Mouse (Mus musculus): ENCODE results near the gene Inpp5d.

The Inpp5d gene

DNA sequence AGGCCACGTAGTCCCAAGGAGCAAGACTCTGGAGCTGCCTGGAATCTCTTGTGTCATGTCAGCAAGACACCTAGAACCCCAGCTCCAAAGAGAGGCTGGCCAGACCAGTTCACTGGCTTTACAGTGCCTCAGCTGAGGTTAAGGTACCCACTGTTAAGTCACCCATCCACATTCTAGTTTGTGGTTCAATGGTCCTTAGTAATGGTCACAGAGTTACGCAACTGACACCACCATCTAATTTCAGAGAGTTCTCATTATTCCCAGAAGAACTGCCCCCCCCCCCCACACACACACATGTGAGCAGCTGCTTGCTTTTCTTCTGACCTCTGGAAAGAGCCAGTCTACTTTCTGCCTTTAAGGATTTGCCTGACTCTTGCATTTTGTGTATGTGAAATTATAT, 4.7 kb downstream of the Inpp5d start:
- DNase-seq = no peak

DNA sequence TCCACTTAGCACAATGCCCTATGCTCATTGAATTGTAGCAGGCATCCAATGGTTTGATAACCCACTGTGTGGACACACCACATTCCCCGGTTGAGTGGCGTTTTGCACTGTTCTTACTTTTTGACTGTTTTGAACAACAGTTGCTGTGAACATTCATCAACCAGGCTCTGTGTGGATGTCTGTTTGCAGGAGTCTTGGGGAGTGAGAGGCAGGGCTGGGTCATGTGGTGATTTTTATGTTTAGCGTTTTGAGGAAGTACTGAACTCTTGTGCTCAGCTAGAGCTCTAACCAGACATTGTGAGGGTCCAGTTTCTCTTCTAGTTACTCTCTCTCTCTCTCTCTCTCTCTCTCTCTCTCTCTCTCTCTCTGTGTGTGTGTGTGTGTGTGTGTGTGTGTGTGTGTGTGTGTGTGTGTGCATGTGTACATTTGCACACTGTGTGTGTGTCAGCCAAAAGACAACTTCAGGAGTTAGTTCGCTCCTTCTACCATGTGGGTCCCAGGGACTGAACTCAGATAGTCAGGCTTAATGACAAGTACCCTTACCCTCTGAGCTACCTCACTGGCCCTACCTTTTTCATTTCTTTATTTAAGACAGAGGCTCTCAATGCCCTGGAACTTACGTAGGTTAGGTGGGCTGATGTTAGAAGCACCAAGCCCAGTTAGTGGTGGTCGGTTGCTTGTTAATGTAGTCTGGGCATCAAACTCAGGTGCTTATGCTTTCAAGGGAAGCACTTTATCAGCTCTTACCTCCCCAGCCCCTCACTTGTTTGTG, 5.3 kb downstream of the Inpp5d start:
- no peak for DNase-seq

DNA sequence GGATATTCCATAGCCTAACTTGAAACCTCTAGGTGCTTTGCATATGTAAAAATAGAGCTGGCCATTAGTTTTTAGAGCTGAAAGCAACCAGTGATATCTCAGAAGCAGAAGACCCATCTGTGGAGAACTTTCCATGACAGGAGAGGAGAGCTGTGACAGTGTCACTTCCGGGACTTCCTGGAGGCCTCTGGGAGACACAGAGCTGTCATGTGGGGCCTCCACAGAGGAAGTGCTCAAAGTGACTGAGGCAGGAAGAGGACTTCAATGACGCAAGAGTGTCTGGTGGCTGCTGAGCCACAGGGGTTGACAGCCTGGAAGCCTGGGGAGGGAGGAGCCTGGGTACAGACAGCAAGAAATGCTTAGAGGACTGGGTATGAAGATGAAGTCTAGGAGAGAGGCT, 6.2 kb downstream of the Inpp5d start:
- DNase-seq = no peak

DNA sequence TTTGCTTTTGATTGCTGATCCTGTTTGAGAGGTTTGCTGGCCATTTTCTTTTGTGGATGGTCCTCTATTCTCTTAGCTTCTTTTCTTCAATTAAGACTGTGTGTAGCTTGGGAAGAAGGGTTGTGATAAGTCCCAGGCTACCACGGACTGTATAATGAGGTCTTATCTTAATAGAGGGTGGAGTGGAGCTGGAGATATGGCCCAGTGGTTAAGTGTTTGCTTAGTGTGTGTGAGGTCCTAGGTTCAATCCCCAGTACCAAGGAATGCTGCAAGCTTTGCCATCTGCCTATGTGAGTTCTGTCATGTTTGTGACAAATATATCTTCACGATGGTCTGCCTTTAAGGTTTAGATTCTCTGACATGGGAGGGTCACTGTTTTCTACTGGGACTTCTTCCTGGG, 8.0 kb downstream of the Inpp5d start:
- no peak for DNase-seq

GRCm38 (mm10) chr1:87631584-87631983, 11.5 kb downstream of the Inpp5d start:
- DNase-seq = no peak

- no peak for DNase-seq
Observed at GRCm38 (mm10) chr1:87632163-87632562, 12.1 kb downstream of the Inpp5d start.

DNA sequence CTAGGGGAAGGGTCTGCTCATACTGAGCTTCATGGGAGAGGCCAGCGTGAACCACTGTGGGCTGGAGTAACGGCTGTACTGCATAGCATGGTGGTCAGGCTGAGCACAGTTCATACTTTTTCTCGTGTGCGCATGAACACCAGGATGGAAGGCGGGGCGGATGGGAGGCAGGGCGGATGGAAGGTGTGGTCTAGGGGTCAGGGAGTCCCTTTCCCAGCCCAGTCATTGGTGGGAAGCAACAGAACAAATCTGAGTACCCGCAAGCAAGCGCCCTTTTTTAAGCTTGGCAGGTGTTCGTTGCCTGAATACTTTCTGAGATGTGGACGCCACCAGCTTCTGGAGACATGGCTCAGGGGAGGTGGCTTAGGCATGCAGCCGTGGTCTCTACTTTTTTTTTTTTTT, 16.6 kb downstream of the Inpp5d start:
- no peak for DNase-seq

GRCm38 (mm10) chr1:87637121-87637877, 17.2 kb downstream of the Inpp5d start:
- DNase-seq = no peak

DNA sequence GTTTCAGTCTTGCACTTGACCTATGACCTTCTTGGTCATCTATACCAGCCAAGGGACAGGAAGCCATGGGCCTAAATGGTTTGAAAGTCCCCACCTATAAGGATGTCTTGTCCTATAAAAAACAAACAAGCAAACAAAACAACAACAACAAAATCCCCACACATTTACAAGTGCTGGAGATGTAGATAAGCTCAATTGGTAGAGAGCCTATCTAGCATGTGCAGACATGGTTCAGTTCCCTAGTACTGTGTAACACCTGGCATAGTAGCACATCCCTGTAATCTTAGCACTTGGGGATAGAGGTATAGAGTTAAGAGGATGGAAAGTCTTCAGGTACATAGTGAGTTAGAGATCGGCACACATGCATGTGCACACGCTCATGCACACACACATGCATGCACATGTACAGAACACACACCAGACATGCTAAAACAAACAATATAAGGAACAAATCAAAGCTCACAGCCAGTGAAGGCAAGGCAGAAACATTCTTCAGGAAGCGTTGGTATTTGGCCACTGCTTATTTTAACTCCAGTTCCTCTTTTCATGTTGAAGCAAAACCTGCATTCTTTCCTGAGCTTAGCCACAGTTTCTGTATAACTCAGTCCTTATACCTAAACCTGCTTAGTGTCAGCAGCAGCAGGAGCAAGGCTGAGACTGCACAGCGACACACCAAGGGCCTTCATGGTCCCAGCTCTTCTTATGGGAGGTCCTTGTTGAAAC, 17.9 kb downstream of the Inpp5d start:
- DNase-seq = no peak

DNA sequence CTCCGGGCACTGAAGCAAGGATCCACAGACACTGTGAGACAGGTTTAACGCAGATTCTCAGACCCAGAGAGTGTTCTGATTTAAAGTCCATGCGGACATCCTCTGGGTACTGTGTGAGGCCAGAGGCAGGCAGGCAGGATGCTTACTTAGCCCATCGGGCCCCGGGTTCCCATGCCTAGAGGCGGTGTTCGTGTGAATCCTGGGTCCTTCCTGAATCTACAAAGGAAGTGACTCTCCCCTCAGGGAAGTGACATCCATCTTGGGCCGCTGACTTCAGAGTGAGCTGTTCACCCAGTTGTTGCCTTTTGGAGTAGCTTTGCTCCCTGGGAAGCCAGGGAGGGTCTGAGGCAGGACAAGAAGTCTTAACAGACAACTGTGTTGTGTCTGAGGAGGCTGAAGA, 19.6 kb downstream of the Inpp5d start:
- DNase-seq = no peak

DNA sequence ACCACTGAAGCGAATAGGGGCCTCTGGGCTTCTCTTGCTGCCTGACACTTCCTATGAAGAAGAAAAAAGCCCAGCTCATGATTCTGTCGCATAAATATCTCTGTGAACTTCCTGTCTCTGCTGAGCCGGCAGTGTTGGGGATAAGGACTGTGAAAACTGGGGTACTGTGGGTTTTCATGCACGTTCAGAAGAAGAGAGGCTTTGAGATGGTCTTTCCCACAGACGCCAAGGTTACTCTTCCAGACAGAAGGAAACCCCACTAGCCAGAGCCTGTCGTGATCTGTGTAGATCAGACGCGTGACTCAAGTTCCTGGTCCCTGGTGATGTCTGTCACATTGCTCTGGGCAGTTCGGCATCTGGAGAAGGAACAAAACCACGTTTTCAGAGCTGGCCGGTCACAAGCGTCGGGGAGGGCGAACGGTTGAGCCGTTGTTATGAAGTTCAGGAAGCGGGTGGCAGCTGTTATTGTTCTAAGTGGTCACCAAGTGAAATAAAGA, 20.1 kb downstream of the Inpp5d start:
- DNase-seq = no peak

DNA sequence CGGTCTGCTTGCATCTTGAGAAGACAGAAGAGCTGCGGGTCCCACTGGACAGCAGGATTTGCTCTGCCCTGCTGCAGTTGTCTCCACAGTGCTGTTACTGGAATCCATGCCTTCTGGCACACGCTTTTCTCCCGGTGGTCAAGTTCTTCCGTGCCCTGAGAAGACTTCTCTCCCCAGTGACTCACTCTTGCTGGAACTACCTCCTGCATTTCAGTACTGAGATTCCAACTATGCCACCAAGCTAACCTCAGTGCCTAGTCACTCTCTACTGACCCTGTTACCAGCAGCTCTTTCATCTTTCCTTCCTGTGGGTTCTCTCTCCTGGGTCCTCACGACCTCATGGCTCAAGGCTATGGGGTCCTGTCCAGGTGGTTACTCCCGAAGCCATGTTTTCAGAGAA, 22.9 kb downstream of the Inpp5d start:
- no peak for DNase-seq

DNA sequence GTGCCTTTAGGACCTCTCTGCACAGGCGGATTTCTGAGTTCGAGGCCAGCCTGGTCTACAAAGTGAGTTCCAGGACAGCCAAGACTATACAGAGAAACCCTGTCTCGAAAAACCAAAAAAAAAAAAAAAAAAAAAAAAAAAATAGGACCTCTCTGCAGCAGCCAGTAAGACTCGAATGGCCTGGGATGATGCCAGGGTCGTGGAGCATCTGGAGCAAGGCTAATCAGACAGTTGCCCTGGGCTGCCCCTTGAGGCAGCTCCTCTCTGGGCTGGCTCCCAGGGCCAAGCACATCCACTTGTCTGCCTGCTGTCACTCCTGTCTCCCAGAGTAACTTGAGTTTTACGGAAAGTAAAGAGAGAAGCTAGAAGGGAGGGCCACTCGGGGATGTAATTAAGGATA, 24.9 kb downstream of the Inpp5d start:
- peak in 1 of 2 experiments; percentile 40 for DNase-seq

DNA sequence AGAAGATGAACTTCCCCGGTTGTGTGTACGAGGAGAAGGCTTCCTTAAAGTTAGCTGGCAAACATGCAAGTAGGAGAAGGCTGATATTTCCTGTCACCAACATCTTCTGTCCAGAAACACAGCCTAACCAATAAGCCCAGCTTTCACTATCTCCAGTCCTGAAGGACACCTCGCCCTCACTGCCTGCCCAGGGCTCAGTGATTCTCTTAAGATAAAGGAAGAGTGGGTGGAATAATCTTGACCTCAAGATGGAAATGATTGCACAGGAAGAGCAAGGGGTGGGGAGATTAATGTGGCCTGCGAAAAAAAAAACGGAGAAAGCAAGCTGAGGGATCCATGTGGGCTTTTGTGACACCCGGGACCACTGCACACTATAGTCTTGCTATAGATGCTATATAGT, 25.6 kb downstream of the Inpp5d start:
- DNase-seq = no peak

GRCm38 (mm10) chr1:87647820-87648219, 27.7 kb downstream of the Inpp5d start:
- no peak for DNase-seq

GRCm38 (mm10) chr1:87648657-87649056, 28.5 kb downstream of the Inpp5d start:
- DNase-seq = no peak

DNA sequence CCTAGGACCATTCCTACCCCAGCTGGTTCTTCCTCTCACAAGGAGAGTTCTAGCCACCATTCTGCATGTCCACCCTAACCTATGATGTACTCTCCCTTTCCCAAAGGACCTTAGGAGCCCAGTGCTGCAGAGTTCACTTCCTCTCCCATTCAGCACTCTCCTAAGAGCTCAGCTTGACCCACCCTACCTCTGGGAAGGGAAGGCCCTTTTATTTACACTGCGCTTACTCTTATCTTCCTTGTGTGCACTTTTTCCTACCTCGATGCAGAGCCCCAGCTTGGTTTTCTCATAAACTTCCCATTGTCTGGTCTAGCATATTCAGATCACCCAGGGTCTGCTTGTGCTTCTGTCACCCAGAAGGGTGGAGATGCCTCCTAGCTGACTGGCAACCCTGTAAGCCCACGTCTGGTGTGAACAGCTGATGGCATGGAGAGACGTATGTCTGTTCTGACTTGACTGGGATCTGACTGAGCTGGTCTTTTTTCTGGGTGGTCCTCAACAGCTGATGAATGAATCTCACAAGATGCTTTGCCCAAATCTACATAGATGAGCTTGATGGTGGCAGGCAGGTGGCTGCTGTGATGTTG, 29.2 kb downstream of the Inpp5d start:
- no peak for DNase-seq

GRCm38 (mm10) chr1:87649958-87650474, 29.9 kb downstream of the Inpp5d start:
- no peak for DNase-seq

DNA sequence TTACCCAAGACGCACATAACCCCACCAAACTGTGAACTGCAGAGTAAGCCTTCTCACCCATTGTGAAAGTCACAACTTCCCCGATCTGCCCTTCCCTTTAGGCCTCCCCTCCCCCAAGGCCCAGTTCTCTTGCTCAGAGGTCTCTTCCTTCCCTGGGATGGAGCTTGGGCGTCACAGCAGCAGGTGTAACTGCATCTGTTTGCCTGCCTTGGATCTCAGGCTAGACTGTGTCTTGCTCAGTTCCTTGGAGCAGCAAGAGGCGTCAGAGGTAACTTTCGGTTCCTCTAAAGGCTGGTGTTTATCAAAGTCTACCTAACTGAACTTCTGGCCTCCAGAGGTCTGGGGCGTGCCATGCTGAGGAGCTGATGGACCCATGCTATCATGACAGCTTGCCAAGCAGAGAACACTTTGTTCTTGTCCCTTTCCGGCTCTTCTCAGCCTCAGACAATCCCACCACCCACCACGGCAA, 30.5 kb downstream of the Inpp5d start:
- DNase-seq = peak in 1 of 2 experiments; percentile 6

- DNase-seq = no peak
Observed at GRCm38 (mm10) chr1:87651436-87651835, 31.3 kb downstream of the Inpp5d start.

DNA sequence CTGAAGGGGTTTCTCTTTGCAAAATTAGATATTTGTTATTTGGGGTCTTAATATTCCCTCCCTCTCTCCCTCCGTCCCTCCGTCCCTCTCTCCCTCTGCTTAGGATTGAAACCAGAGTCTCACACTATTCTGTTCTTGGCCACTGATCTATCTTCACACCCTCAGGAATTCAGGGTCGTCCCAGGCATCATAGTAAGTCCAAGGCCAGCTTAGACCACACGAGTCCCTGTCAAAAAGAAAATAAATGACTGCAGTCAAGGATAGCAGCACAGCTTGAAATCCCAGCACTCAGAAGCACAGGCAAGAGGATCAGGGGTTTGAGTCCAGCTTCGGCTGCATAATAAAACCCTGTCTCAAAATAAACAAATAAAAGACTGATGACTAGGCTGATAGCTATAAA, 35.0 kb downstream of the Inpp5d start:
- no peak for DNase-seq

GRCm38 (mm10) chr1:87658063-87658462, 38.0 kb downstream of the Inpp5d start:
- DNase-seq = no peak

- no peak for DNase-seq
Observed at GRCm38 (mm10) chr1:87658485-87658884, 38.4 kb downstream of the Inpp5d start.

Data from cerebellum, postnatal 14 days (tissue).